ENCODE assay signal across 33 mouse cellular contexts in genomic region chr15:20458508-20458907, GRCm38 (mm10). TPM values are rescaled to one million over a fixed set of nuclear protein-coding genes. Genes with fewer than 3 reads are reported as not detected.
"Had no signal": no experiment of that assay in that cellular context is flagged by ENCODE, and none has a peak within 500 bp of the region (broad histone marks: within the 10 kb centered on the region; RNA-seq: fewer than 3 reads in every experiment).

No protein-coding gene starts in this region.

- H3K36me3 ChIP-seq: embryonic facial prominence, embryonic 10.5 days; embryonic facial prominence, embryonic 12.5 days; embryonic facial prominence, embryonic 13.5 days; embryonic facial prominence, embryonic 15.5 days; forebrain, embryonic 10.5 days had no signal

- H3K4me1 ChIP-seq: embryonic facial prominence, embryonic 10.5 days; embryonic facial prominence, embryonic 12.5 days; embryonic facial prominence, embryonic 13.5 days; embryonic facial prominence, embryonic 15.5 days; forebrain, embryonic 13.5 days had no signal

- H3K4me3 ChIP-seq: embryonic facial prominence, embryonic 10.5 days; embryonic facial prominence, embryonic 12.5 days; embryonic facial prominence, embryonic 13.5 days; embryonic facial prominence, embryonic 15.5 days; erythroblast, embryonic 14.5 days; forebrain, embryonic 10.5 days; forebrain, embryonic 13.5 days; gastrocnemius, adult 2 months; heart, adult 2 months had no signal

- H3K27me3 ChIP-seq: embryonic facial prominence, embryonic 12.5 days; embryonic facial prominence, embryonic 13.5 days; embryonic facial prominence, embryonic 15.5 days; forebrain, embryonic 13.5 days had no signal

- H3K27ac ChIP-seq: embryonic facial prominence, embryonic 10.5 days; embryonic facial prominence, embryonic 12.5 days; embryonic facial prominence, embryonic 13.5 days; embryonic facial prominence, embryonic 15.5 days; forebrain, embryonic 10.5 days; forebrain, embryonic 13.5 days; gastrocnemius, adult 2 months; heart, adult 2 months had no signal

- H3K9ac ChIP-seq: embryonic facial prominence, embryonic 12.5 days; embryonic facial prominence, embryonic 13.5 days; embryonic facial prominence, embryonic 15.5 days; forebrain, embryonic 13.5 days; forebrain, postnatal 0 days had no signal

- ATAC-seq: forebrain, embryonic 13.5 days; forebrain, embryonic 14.5 days; forebrain, postnatal 0 days had no signal

- DNase-seq: cerebellum, adult 18-20 months; cerebellum, adult 2 months; cerebellum, adult 8-10 months; cerebellum, adult 9-10 months; cerebellum, adult 9-11 months; cerebellum, postnatal 10 days; cerebellum, postnatal 14 days; cerebellum, postnatal 25 days; cerebellum, postnatal 36 days; embryo, embryonic 11 days; forebrain, postnatal 0 days; gastrocnemius, adult 2 months; gastrocnemius, postnatal 10 days; gastrocnemius, postnatal 14 days; gastrocnemius, postnatal 25 days; gastrocnemius, postnatal 36 days; heart, adult 11 months; heart, adult 18-20 months; heart, adult 2 months had no signal

- H3K4me2 ChIP-seq: embryonic facial prominence, embryonic 12.5 days; embryonic facial prominence, embryonic 13.5 days; embryonic facial prominence, embryonic 15.5 days; forebrain, embryonic 13.5 days had no signal

- H3K9me3 ChIP-seq: embryonic facial prominence, embryonic 10.5 days; embryonic facial prominence, embryonic 12.5 days; embryonic facial prominence, embryonic 13.5 days; embryonic facial prominence, embryonic 15.5 days; forebrain, embryonic 10.5 days; forebrain, embryonic 13.5 days had no signal

RNA-seq across cellular contexts. Expression of gene Cdh12, which starts 9.4 kb away (rescaled TPM):
- total RNA-seq: common myeloid progenitor, adult 5-6 weeks; gastrocnemius, adult 18-20 months; gastrocnemius, adult 2 months; gastrocnemius, adult 8-10 months; gastrocnemius, postnatal 14 days; gastrocnemius, postnatal 25 days; gastrocnemius, postnatal 36 days; granulocyte monocyte progenitor cell, adult 5-6 weeks; heart, adult 2 months; heart, adult 8-10 months had no signal
- polyA plus RNA-seq: erythroblast, embryonic 14.5 days; gonadal fat pad, adult 2 months; heart, adult 2 months had no signal
